Mouse (Mus musculus): ENCODE data around the gene Amd2. TPM values are rescaled to one million over a fixed set of nuclear protein-coding genes. Genes with fewer than 3 reads are reported as not detected.

The Amd2 gene
- 10 to 100 TPM; 18.9 to 19.4 TPM for total RNA-seq (2021)

DNA sequence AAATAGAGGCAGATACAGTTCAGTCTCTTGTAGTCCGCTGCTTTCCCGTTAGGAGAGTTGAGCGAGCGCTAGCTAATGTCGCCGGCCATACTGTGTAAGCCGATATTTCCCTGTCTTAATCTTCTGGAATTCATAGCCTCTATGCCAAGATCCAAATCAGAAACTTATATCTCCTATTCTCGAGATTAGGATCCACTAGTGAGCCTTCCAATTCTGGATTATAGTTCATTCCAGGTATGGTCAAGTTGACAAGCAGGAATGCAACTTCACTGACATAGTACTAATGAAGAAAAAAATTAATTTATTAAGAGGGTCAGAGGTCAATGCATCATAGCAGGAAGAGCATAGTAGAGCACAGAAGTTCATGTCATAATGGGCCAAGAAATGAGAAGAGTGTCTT, at the start of gene Amd2:
TSS of gene Amd2 (minus strand) at position 101 of the 400 bp plus-strand sequence.
- DNase-seq (ENCODE audit: extremely low spot score in 1 of 2, low spot score in 2 of 2) = no peak
- intact Hi-C loops (cut with DNase I) = no loop called here

- DNase-seq (ENCODE audit: extremely low spot score in 1 of 2, low spot score in 2 of 2) = no peak
- intact Hi-C loops (cut with DNase I) = no loop called here
Observed at GRCm38 (mm10) chr10:35761280-35761679, 49.6 kb upstream of the Amd2 start.

DNA sequence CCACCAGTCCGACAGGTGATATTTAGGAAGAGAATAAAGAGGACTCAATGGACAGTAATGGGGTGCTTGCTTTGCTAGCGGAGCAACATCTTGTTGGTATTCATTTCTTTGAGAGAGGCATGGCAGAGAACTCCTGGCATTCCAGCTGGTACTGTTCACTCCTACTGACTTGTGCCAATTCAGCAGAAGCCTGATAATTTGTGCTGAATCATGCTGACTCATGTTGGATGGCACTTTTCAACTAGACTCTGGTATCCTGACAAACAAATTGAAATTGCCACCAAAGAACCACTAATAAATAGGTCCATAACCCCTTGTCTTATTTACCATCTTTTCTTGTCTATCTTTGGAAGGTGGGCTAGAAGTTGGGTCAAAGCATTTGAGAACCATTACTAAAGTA, 25.9 kb upstream of the Amd2 start:
- intact Hi-C loops (cut with DNase I) = no loop called here
- no peak for DNase-seq (ENCODE audit: extremely low spot score in 1 of 2, low spot score in 2 of 2)

GRCm38 (mm10) chr10:35714266-35714665, 2.6 kb upstream of the Amd2 start:
- no peak for DNase-seq (ENCODE audit: extremely low spot score in 1 of 2, low spot score in 2 of 2)
- intact Hi-C loops (cut with DNase I) = no loop called here
